Mouse (Mus musculus): ENCODE data around the gene Lpcat2.
"Not testable (repeated sequence)": the region's sequence is repeated elsewhere in the genome, so short reads cannot be mapped to it uniquely, and the experiment has no call there.

DNA sequence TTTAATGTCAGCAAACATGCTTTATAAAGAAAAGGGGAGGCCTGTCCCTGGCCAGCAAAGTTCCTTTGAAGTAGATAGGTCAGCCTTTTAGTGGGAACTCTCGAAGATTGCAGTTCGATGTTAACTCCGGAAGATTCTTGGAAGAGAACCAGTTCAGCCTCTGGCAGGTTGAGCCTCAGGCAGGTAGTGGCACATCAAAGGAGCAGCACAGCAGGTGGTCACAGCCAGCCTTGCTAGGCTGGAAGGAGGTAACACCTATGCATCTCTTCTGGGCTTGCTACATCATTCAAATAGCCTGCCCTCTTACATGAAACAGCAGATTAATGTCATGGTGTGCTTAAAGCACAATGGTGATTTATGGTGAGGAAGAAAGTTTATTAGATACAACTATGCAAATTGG, 37.1 kb downstream of the Lpcat2 start:
- not testable (repeated sequence) for TF ChIP-seq CTCF (IDR thresholded peaks at IDR 0.05 in 2 of 3, conservative IDR thresholded peaks at IDR 0.05 in 1 of 3; ENCODE audit: control insufficient read depth in 1 of 3, insufficient read depth in 1 of 3, low read depth in 2 of 3, low read length in 3 of 3, poor library complexity in 1 of 3, severe bottlenecking in 1 of 3); GATA1 (IDR thresholded peaks at IDR 0.05; ENCODE audit: low read depth, low read length); EP300 (IDR thresholded peaks at IDR 0.05; ENCODE audit: low read depth in 1 of 2, low read length in 2 of 2); CHD1 (IDR thresholded peaks at IDR 0.05; ENCODE audit: low read depth, low read length); POLR2A (IDR thresholded peaks at IDR 0.05; ENCODE audit: control insufficient read depth in 1 of 2, insufficient read depth in 1 of 2, low read depth in 1 of 2, low read length in 2 of 2, poor library complexity in 1 of 2); E2F4 (IDR thresholded peaks at IDR 0.05; ENCODE audit: borderline replicate concordance, low read depth, low read length); POLR2AphosphoS2 (IDR thresholded peaks at IDR 0.05; ENCODE audit: low read length); USF1 (IDR thresholded peaks at IDR 0.05; ENCODE audit: low read depth, low read length); MYC (IDR thresholded peaks at IDR 0.05; ENCODE audit: low read depth, low read length); TCF12 (IDR thresholded peaks at IDR 0.05; ENCODE audit: low read depth, low read length); NRF1 (IDR thresholded peaks at IDR 0.05; ENCODE audit: insufficient read depth, low read depth, low read length, poor library complexity, severe bottlenecking); TAL1 (IDR thresholded peaks at IDR 0.05; ENCODE audit: low read length)

All from MEL (cell line).